Mouse (Mus musculus): ENCODE measurements around the gene Ccdc153.

- TF ChIP-seq EP300 (IDR thresholded peaks at IDR 0.05; ENCODE audit: low read depth) (no peak), CTCF (IDR thresholded peaks at IDR 0.05; ENCODE audit: low read depth) (no peak)
Measured at GRCm38 (mm10) chr9:44240399-44240798, at the start of gene Ccdc153.

All from liver, embryonic 14.5 days (tissue).